Mouse (Mus musculus) heart, adult 2 months (tissue): ENCODE measurements around the gene Elmod3. TPM values are rescaled to one million over a fixed set of nuclear protein-coding genes. Genes with fewer than 3 reads are reported as not detected.

Experiments used
- DNase-seq, 2 experiments: peaks; one replicate each; pipeline ENCODE4 v3.0.0; 2021
- H3K27ac ChIP-seq: fragments of 200-600 bp; 2 replicates; pipeline ENCODE4 v1.8.1; 2022
- H3K27me3 ChIP-seq: fragments of 200-500 bp; 2 replicates; pipeline ENCODE4 v1.6.1; 2012; ENCODE audit warnings: mild to moderate bottlenecking, low read length, inconsistent platforms, mixed read lengths; ENCODE audit not compliant: control insufficient read depth, insufficient read depth
- H3K36me3 ChIP-seq: fragments of 200-500 bp; 2 replicates; pipeline ENCODE4 v1.6.1; 2012; ENCODE audit warnings: low read length, inconsistent platforms; ENCODE audit not compliant: control insufficient read depth, insufficient read depth
- H3K4me1 ChIP-seq: fragments of 200-500 bp; 2 replicates; pipeline ENCODE4 v1.6.1; 2011; ENCODE audit warnings: low read length; ENCODE audit not compliant: control insufficient read depth, insufficient read depth
- H3K4me3 ChIP-seq: fragments of 200-600 bp; 2 replicates; pipeline ENCODE4 v1.8.1; 2022
- H3K79me2 ChIP-seq: fragments of 200-500 bp; replicated peaks from 2 replicates; pipeline ENCODE4 v1.6.1; 2012; ENCODE audit warnings: mild to moderate bottlenecking, inconsistent platforms, low read length, moderate library complexity, mixed read lengths; ENCODE audit not compliant: control insufficient read depth, insufficient read depth
- H3K9ac ChIP-seq: fragments of 200-500 bp; 2 replicates; pipeline ENCODE4 v1.6.1; 2012; ENCODE audit warnings: low read depth, mild to moderate bottlenecking, control low read depth, inconsistent platforms, low read length, mixed read lengths
- CTCF ChIP-seq: fragments of 200-600 bp; IDR thresholded peaks from 2 replicates; pipeline ENCODE4 v1.8.1; 2022; ENCODE audit warnings: antibody characterized with exemption, mild to moderate bottlenecking, moderate library complexity
- EP300 ChIP-seq: fragments of 200-500 bp; IDR thresholded peaks from 2 replicates; pipeline ENCODE4 v1.6.1; 2011; ENCODE audit warnings: low read depth, low read length, control low read depth; ENCODE audit not compliant: insufficient read depth
- POLR2A ChIP-seq: fragments of 200-500 bp; IDR thresholded peaks from 2 replicates; pipeline ENCODE4 v1.6.1; 2011; ENCODE audit warnings: mild to moderate bottlenecking, low read depth, low read length, control low read depth; ENCODE audit not compliant: insufficient read depth
- WGBS: fragments of 180-500 bp; shearing (Covaris S2); methylation state at CpG from one replicate; pipeline ENCODE4 v1.1.7; 2018; 5-methylcytosine and 5-hydroxymethylcytosine counted together
- intact Hi-C: fragments of 180-260 bp; cut with DNase I; formaldehyde crosslinking; loops from one replicate; pipeline ENCODE4 v1.15.1; 2025
- polyA plus RNA-seq: library from polyadenylated mRNA; depleted of rRNA; stranded (reverse); fragments of >200 nt; gene quantifications from 2 replicates; pipeline ENCODE4 v1.2.3, GENCODE M21; 2012
- total RNA-seq, 2 experiments: library from RNA; stranded (reverse); gene quantifications; 2 replicates each; pipeline ENCODE4 v1.2.3; 2021

Gene Elmod3
- total and polyA plus RNA-seq, 3 experiments: 12.8 to 25.5 (median 16.5) TPM

- Histone ChIP-seq H3K27me3 (no peaks in the 10 kb centered on the region), H3K4me3 (no peak overlapping the region), H3K79me2 (no peaks in the 10 kb centered on the region), H3K4me1 (no peaks in the 10 kb centered on the region), H3K27ac (no peak overlapping the region), H3K9ac (no peak overlapping the region), H3K36me3 (peaks cover 11% of the 10 kb centered on the region)
- WGBS: 57% methylated on average over 5 of the region's 5 CpGs
- DNase-seq: no peak
- intact Hi-C loops: no loop called here
- TF ChIP-seq CTCF (no peak), POLR2A (no peak), EP300 (no peak)
Observed at GRCm38 (mm10) chr6:72607676-72608075, 9.5 kb upstream of the Elmod3 start.

GRCm38 (mm10) chr6:72607060-72607459, 8.8 kb upstream of the Elmod3 start:
- TF ChIP-seq EP300 (no peak), CTCF (no peak), POLR2A (no peak)
- DNase-seq: no peak
- Histone ChIP-seq H3K36me3 (peaks cover 11% of the 10 kb centered on the region), H3K4me1 (no peaks in the 10 kb centered on the region), H3K79me2 (no peaks in the 10 kb centered on the region), H3K27ac (no peak overlapping the region), H3K9ac (no peak overlapping the region), H3K27me3 (no peaks in the 10 kb centered on the region), H3K4me3 (no peak overlapping the region)
- WGBS: 90% methylated on average over 4 of the region's 4 CpGs
- intact Hi-C loops: no loop called here

GRCm38 (mm10) chr6:72604066-72604465, 5.9 kb upstream of the Elmod3 start:
- no peak overlapping the region for H3K27ac ChIP-seq
- H3K9ac ChIP-seq: no peak overlapping the region
- 83% methylated on average over 2 of the region's 2 CpGs for WGBS
- H3K27me3 ChIP-seq: no peaks in the 10 kb centered on the region
- H3K4me3 ChIP-seq: no peak overlapping the region
- peaks cover 1% of the 10 kb centered on the region; the same call in 1 of the 2 replicates for H3K4me1 ChIP-seq
- no peaks in the 10 kb centered on the region for H3K79me2 ChIP-seq
- no peak for TF ChIP-seq CTCF
- TF ChIP-seq POLR2A: no peak
- no peak for TF ChIP-seq EP300
- intact Hi-C loops: no loop called here
- DNase-seq: no peak
- peaks cover 2% of the 10 kb centered on the region for H3K36me3 ChIP-seq

GRCm38 (mm10) chr6:72601732-72602131, 3.5 kb upstream of the Elmod3 start:
- Histone ChIP-seq H3K27ac (no peak overlapping the region), H3K79me2 (no peaks in the 10 kb centered on the region), H3K36me3 (no peaks in the 10 kb centered on the region), H3K27me3 (no peaks in the 10 kb centered on the region), H3K4me1 (peaks cover 6% of the 10 kb centered on the region), H3K9ac (no peak overlapping the region), H3K4me3 (no peak overlapping the region)
- TF ChIP-seq POLR2A (no peak), EP300 (0 out of 2 replicates have a peak, but pooled peaks have one; percentile 65), CTCF (peak; percentile 98)
- intact Hi-C loops: loop anchor here (2.0 kb wide), 1 partner anchor 15 kb away; the partner anchor contains the start of gene Tgoln1
- WGBS: 44% methylated on average over 1 of the region's 1 CpGs
- DNase-seq: peak; percentile 77 to 85

GRCm38 (mm10) chr6:72600771-72601170, 2.6 kb upstream of the Elmod3 start:
- Histone ChIP-seq H3K27me3 (no peaks in the 10 kb centered on the region), H3K36me3 (no peaks in the 10 kb centered on the region), H3K4me3 (no peak overlapping the region), H3K27ac (no peak overlapping the region), H3K4me1 (peaks cover 6% of the 10 kb centered on the region), H3K9ac (no peak overlapping the region), H3K79me2 (no peaks in the 10 kb centered on the region)
- DNase-seq: no peak
- intact Hi-C loops: loop anchor here (2.0 kb wide), 1 partner anchor 16 kb away; the partner anchor contains the start of gene Tgoln1
- TF ChIP-seq POLR2A (no peak), CTCF (no peak), EP300 (no peak)
- WGBS: 89% methylated on average over 12 of the region's 12 CpGs

GRCm38 (mm10) chr6:72600216-72600615, 2.0 kb upstream of the Elmod3 start:
- no peak overlapping the region for H3K9ac ChIP-seq
- peaks cover 6% of the 10 kb centered on the region for H3K4me1 ChIP-seq
- intact Hi-C loops: loop anchor here (2.0 kb wide), 1 partner anchor 17 kb away; the partner anchor contains the start of gene Tgoln1
- H3K27ac ChIP-seq: no peak overlapping the region
- TF ChIP-seq POLR2A (no peak), CTCF (no peak), EP300 (no peak)
- no peak overlapping the region for H3K4me3 ChIP-seq
- H3K27me3 ChIP-seq: no peaks in the 10 kb centered on the region
- no peaks in the 10 kb centered on the region for H3K79me2 ChIP-seq
- no peaks in the 10 kb centered on the region for H3K36me3 ChIP-seq
- no peak for DNase-seq
- 76% methylated on average over 6 of the region's 6 CpGs for WGBS
